Mouse (Mus musculus) thymus, postnatal 14 days (tissue): ENCODE measurements around the gene Map3k14.

Experiments used
- DNase-seq: peaks from one replicate; pipeline ENCODE4 v3.0.0; 2021

The Map3k14 gene

GRCm38 (mm10) chr11:103201664-103202063 is 65.6 kb downstream of the Map3k14 start:
- no peak for DNase-seq

- DNase-seq, result peak; percentile 19
These were observed 68.1 kb downstream of the Map3k14 start for GRCm38 (mm10) chr11:103198911-103199803.

- peak; percentile 6 for DNase-seq
These were observed 68.9 kb downstream of the Map3k14 start for GRCm38 (mm10) chr11:103198339-103198738.

GRCm38 (mm10) chr11:103197340-103197739 is 69.9 kb downstream of the Map3k14 start:
- no peak for DNase-seq

- DNase-seq, result no peak
These were observed 71.6 kb downstream of the Map3k14 start for GRCm38 (mm10) chr11:103195656-103196055.

- no peak for DNase-seq
These were observed 72.0 kb downstream of the Map3k14 start for GRCm38 (mm10) chr11:103195236-103195635.

GRCm38 (mm10) chr11:103193825-103194168 is 73.5 kb downstream of the Map3k14 start:
- no peak for DNase-seq

GRCm38 (mm10) chr11:103192956-103193824 is 74.1 kb downstream of the Map3k14 start:
- DNase-seq, result peak; percentile 19

GRCm38 (mm10) chr11:103192230-103192955 is 74.9 kb downstream of the Map3k14 start:
- DNase-seq, result no peak

GRCm38 (mm10) chr11:103184891-103185290 is 82.4 kb downstream of the Map3k14 start:
- peak; percentile 66 for DNase-seq

- no peak for DNase-seq
These were observed 85.4 kb downstream of the Map3k14 start for GRCm38 (mm10) chr11:103181911-103182310.

- no peak for DNase-seq
These were observed 85.9 kb downstream of the Map3k14 start for GRCm38 (mm10) chr11:103181349-103181748.

- DNase-seq, result no peak
These were observed 86.8 kb downstream of the Map3k14 start for GRCm38 (mm10) chr11:103180426-103180825.

- no peak for DNase-seq
These were observed 88.5 kb downstream of the Map3k14 start for GRCm38 (mm10) chr11:103178748-103179147.

- DNase-seq, result no peak
These were observed 89.3 kb downstream of the Map3k14 start for GRCm38 (mm10) chr11:103177815-103178485.

GRCm38 (mm10) chr11:103177216-103177615 is 90.1 kb downstream of the Map3k14 start:
- DNase-seq, result no peak

- DNase-seq, result no peak
These were observed 90.8 kb downstream of the Map3k14 start for GRCm38 (mm10) chr11:103176510-103176909.

- DNase-seq, result peak; percentile 34
These were observed 91.4 kb downstream of the Map3k14 start for GRCm38 (mm10) chr11:103175688-103176442.

GRCm38 (mm10) chr11:103174891-103175391 is 92.3 kb downstream of the Map3k14 start:
- peak; percentile 96 for DNase-seq

GRCm38 (mm10) chr11:103174411-103174832 is 92.8 kb downstream of the Map3k14 start:
- DNase-seq, result peak; percentile 41

- peak; percentile 57 for DNase-seq
These were observed 93.4 kb downstream of the Map3k14 start for GRCm38 (mm10) chr11:103173771-103174344.
